Mouse (Mus musculus): ENCODE data around the gene Epha3.

The Epha3 gene

DNA sequence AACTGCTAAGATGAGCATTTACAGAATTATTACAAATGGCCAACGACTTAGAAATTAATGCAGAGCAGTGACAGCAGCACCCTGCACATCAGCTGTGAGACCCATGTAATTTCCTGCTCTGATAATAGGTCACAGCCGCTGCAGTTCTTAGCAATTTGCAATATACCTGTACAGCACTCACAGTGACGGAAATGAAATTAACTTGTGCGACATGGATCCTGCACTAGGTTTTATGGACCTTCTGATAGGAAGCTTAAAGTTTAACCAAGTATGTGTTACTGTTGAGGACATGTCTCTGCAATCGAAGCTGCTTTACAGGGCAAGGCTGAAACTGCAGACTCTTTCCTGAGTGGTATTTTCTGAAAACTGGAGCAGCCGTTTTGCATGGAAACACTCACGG lies 80.4 kb downstream of the Epha3 start:
- DNase-seq (ENCODE audit: low read depth, low spot score) = no peak

DNA sequence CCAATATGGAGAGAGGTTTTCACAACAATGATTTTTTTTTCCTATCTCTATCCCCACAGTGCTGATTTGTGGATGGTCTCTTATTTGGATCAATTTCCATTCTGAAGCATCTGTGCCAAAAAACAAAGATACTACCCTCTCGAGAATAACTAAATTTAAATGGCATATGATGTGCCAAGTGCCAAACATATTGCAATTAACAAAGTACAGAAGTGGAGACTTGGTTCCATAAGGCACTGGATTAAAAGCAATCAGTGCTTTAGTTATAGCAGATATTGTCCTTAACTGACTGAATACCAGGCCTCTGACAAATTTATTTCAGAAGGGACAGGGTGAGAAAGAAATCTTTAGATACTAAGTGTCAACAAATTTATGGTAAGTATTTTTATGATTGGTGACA lies 81.9 kb downstream of the Epha3 start:
- DNase-seq (ENCODE audit: low read depth, low spot score) = no peak

DNA sequence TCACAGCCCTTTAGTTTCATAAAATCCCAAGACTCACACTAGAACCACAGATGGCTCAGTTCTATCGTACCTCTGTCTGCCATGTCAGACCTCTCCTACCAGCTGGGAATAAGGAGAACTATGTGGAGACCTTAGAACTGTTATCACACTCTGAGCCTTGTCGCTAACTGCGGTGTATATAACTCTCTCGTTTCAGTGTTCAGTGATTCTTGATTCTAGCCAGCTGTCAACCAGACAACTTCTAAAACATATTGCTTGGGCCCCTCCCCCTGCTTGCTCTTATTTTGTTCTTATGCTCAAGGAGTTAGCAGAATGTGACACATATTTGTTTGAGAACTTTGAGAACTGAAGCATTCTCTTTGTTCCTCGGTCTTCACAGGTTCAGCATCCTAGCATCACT lies 83.8 kb downstream of the Epha3 start:
- DNase-seq (ENCODE audit: low read depth, low spot score) = no peak

DNA sequence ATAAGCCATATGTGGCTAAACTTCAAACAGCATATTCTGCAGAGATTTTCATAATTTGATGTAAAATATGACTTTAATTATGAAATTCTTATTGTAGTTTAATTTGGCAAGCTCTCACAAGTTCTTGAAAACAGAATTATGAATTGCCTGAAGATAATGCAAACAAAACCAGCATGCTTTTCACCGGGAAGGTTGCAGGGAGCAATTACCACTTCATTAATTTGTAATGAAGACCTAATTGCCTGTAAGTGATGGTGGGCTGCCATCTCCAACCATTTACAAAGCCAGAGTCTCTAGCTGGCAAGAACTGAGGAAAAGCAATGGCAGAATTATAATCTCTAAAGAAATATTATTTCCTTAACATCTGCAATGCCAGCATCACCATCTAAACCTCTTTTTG lies 86.2 kb downstream of the Epha3 start:
- DNase-seq (ENCODE audit: low read depth, low spot score) = no peak

DNA sequence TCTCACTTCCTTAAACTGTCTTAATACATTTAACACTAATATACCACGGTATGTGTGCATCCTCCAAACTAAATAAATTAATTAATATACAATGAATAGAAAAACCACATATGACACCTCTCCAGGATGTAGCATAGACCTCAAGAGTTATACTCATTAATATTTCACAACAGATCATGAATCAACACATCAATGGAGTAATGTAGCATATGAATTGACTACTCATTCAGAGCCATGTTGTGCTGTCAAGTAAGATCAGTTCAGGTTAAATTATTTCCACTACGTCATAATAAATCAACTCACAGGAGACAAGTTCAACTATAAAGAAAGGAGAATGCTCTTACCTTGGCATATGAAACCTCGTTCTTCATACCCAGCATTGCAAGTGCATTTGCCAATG lies 91.4 kb downstream of the Epha3 start:
- DNase-seq (ENCODE audit: low read depth, low spot score) = no peak

DNA sequence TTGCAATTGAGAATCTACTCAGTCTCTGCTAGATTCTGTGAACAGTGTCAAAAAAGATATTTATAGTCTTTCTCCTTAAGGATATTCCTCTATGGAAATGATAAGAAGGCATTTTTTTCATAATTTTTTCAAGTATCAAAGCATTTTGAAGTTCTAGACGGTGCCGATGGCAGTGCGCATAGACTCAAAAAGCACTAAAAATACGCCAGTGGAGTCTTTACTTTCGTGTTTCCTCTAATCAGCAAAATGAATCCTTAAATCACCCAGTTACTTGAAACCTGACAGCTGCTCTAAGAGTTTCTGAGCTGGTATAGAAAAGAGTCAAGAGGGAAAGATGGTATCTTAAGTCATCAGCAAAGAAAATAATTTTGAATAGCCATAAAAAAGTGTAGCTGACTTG lies 96.4 kb downstream of the Epha3 start:
- DNase-seq (ENCODE audit: low read depth, low spot score) = no peak

DNA sequence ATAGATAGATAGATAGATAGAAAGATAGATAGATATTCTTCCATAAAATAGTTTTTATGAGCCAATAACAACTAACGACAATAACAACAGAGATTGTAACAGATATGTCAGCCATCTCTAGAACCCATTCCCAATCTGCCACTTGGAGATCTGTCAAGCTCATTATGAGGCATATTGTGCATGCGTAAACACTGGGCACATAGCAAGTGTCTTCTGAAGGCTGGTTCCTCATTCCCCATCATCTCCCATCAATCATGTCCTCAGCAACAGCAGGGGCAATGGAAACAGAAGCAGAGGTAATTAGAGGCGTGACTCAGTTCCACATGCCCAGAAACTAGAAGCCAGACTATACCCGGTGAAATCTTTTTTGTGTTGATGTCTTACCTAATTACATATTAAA lies 102.8 kb downstream of the Epha3 start:
- no peak for DNase-seq (ENCODE audit: low read depth, low spot score)

DNA sequence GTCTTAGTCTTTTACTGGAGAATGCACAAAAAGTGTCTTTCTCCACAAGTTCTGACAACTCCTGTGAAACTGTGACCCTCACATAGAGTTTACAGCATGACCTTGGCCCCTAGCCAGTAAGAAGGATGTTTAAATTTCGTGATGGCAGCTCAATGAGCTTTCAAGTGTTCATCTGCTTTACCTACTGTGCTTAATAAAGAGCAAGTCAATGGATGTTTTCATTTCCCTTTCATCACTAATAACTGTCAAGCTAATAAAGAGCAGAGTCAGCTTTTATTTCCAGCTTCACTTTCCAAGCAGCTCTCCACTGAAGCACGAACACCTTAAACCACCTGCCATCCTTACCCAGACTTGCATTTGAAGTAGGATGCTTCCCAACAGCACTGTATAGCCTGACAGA lies 103.9 kb downstream of the Epha3 start:
- DNase-seq (ENCODE audit: low read depth, low spot score) = no peak

DNA sequence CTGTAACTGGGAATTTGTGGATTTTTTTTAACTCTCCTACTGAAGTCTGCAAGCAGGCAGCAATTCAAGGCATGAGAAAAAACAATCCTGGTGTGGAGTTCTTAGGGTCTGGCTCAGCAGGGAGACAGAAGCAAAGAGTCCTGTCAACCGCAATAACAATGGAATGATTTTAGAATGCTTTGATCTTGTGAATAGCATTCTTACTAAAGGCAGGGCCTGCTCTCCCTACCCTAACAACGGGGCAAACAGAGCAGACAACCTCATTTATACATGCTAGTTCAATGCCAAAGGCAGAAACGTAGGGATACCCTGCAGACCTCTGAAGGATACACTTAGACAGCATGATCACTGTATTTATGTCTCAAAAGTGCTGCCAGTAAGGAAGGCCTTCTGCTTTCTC lies 110.9 kb downstream of the Epha3 start:
- DNase-seq (ENCODE audit: low read depth, low spot score) = no peak

DNA sequence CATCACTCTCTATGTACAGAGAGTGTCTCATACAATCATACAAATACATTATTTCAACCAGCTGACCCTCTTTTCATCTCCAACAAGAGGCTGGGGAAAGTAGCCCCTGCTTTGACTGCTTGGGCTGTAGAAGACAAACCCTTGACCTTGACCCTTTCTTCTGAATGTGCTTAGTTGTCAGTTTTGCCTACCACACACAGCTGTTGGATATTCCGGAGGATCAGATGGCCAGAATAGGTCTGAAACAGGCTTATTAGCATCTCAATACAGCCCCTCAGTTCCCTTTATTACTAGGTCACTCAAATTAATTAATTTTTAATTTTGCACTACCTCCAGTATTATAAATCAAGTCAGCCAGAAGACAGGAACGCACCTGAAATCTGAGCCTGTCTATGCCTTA lies 116.2 kb downstream of the Epha3 start:
- DNase-seq (ENCODE audit: low read depth, low spot score) = no peak

DNA sequence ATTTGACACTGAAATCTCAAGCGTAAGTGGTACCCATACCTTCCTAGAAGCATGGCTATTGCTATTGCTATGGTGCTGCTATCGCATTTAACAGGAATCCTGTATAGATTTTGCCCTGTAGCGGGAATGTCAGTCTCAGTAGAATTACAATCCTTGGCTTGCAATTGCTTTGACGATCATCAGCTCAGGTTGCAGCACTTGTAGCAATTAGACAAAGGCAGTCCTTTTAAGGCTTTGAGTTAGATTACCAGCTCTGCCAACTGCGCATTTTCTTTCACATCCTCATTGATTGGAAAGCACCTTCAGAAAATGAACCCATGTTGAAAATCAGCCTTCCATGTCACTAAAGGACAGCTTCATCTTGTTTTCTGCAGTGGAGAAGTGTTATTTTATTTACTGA lies 118.5 kb downstream of the Epha3 start:
- DNase-seq (ENCODE audit: low read depth, low spot score) = no peak

DNA sequence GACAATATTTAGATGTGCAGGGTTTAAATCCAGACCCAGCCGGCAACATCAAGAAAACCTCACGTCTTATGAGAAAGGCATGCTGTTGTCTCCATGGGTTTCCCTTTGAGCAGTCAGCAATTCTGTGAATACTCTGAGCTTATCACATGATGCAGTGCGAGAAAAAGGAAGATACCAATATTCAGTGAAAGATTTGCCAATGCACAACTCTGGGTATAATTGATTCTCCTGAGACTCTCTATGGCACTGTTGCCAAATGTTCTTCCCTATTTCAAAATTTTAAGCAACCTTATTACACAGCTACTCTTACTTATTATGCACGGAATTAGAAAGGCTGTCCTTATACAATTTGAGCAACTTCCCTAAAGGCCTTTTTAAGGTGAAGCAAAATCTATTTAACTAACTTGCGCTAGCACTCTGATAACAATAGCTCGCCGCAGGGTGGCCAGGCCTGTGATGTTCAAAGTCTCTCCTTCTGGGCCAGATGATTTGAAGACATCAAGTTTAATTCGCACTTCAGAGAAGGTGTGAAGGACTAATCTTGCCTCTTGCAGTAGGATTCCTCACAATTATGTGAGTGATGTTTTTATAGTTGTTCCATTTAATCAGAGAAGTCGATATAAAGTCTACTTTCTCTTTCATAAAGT lies 120.6 kb downstream of the Epha3 start:
- no peak for DNase-seq (ENCODE audit: low read depth, low spot score)

DNA sequence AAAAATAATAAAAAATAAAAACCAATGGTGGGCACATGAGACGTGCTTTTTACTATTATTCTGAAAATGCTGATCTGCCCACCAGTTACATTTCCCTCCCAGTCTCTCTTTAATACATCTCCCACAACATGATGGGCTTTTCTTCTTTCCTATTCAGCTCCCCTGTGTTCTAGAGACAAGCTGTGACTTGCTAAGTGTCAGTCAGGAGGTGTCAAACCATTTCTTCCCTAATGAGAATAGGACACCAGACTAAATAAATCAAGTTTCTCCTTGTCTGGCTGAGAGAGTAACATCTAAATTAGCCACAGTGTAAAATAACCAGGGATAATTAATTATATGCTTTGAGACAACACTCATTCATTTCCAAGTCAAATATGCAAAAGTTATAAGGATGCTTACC lies 144.7 kb downstream of the Epha3 start:
- DNase-seq (ENCODE audit: low read depth, low spot score) = no peak

DNA sequence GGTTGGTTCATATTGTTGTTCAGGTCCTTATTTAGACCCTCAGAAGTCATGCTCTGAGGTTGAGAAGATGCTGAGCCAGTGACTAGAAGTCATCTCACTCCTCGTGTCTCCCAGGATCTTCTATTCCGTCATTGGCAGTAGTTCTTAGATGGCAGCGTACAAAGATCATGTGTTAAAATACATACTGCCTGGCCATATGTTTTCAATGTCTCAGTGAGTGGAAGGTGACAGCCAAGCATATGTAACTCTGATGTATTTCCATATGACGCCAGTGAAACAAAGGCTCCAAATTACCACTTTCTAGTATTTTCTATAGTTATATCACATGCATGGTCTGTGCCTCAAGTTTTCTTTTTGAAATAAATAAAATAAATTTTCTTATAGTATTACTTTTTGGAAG lies 146.7 kb downstream of the Epha3 start:
- no peak for DNase-seq (ENCODE audit: low read depth, low spot score)

DNA sequence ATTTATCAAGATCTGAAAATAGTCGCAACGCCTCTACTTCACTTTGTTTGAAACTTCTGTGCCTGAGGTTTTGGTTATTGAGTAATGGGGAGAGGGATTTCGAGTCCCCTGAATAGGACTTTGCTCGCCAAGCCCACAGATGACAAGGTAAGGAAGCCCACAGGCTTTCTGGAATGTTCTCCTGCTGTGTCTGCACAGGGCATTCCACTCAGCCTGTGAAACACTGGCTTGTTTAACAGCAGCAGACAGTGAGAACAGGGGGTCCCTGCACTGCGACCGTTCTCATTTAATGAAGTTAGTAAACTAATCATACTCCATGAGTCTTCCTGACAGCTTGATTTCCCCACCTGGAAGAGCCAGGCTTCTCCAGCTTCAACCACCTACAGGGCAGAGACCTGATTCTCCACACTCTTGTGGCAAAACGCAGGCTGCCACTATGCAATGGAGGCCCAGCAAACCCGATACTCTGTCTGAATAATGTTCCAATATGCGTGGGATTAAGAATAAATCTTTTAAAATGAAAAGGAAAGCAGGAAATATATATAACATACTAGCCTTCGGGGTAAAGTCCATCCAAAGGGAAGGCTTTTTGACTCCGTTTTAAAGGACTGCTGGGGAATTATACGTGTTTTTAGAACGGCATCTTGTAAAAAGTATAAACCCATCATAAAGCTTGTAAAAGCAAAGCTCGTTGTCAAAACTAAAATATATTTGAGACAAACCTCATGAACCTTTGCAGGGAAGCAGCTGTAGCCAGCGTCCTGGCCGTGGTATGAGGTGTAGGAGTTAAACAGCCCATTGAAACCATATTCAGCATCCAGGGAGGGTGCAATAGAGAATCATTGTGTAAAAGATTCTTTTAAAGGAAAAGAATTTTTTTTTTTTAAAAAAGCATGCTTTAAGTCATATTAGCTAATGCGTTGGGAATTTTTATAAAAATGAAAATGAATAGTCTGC lies 156.8 kb downstream of the Epha3 start:
- DNase-seq (ENCODE audit: low read depth, low spot score) = no peak

DNA sequence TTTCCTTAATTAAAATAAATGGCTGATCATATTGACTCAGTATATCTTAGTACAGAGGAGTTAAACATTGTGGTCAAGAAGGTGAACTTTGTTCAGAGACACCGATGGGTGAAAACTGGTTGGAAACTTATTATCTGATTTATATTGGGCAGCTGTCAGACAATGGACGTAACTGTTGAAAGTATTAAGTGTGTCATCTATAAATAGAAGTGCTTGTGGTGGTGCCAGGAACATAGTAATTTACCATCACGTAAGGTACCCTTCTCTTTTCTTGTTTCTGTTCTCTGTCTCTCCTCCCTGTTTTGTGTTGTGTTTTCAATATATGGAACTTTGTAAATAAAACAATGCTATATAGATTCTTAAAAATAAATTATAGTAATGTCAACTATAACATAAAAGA lies 174.6 kb downstream of the Epha3 start:
- DNase-seq (ENCODE audit: low read depth, low spot score) = no peak

DNA sequence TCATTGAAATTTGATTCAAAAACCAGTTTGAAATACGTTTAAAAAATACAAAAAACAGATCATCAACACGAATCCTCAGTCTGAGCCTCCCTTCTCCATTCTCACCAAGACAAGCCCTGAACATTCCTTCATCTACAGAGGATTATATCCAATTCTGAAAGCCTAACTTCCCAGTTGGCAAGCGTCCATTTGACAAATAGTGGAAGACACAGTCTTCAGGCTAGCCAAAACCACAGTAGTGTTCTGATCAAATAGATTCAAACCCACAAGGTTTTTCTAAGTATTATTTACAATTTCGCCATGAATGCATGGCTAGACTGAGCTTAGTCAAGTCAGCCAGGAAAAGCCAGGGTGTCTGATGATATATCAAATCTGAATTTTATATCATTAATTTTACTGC lies 179.8 kb downstream of the Epha3 start:
- DNase-seq (ENCODE audit: low read depth, low spot score) = no peak

DNA sequence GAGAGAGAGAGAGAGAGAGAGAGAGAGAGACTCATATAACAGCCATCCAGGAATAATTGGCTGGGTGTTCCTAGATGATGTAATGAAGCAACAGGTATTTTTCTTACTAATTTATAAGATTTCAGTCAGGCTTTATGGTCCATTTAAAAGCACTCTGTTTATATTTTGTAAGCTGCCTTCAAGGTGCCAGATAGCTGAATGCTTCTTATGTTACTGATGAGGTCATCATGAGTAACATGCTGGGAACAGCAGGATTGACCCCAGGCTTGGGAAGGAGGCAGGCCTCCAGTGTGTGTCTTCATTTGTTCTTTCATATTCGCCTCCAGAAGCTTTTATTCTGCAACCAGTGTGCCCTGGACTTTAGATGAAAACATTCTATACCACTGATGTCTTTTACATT lies 189.5 kb downstream of the Epha3 start:
- DNase-seq (ENCODE audit: low read depth, low spot score) = no peak

DNA sequence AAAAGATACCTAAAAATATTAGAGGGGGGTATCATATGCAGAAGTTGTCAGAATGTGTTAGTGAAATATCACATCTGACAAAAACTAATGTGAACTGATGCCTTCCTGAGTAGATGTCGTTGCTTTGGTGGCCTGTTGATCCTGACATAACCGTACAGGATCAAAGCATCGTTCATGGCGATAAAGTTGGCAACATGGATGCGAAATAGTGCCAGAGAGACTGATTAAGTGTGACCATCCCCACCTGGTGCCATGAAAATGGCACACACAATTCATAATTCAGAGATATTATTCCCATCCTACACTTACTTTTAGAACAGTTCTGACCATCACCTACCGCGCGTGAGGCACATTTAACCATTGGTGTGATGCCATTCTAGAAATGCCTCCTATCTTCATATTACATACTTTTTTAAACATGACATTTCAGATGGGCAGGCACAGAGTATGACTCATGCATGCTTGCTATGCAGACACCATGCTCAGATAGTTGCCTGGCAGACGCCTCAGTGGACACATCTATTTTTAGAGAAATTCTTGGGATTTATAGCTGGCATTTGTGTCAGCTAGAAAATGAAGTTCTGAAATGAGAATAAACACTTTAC lies 190.6 kb downstream of the Epha3 start:
- no peak for DNase-seq (ENCODE audit: low read depth, low spot score)

DNA sequence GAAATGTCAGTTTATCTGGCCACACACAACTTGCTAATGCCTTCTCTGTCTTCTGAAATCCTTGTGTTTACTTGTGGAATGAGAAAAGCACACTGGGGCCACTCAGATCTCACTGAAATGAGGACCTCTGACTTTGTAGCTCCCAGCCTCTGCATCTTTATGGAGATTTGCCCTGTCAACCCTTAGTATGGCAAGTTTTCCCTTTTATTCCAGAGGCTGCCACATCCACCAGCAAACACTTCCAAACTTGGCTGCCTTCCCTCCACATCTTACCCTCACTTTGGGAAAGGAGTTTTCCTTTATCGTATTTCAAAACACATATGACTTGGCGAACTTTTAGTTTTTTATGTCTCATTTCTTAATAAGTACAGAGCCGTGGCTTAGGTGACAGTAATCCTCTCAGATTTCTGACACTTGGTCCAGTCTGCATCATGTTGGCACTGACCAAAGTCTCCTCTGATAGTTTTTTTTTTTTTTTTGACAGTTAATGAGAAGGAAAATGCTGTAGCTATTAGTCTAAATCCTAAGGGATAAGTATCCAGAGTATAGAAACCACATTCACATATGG lies 198.0 kb downstream of the Epha3 start:
- no peak for DNase-seq (ENCODE audit: low read depth, low spot score)

DNA sequence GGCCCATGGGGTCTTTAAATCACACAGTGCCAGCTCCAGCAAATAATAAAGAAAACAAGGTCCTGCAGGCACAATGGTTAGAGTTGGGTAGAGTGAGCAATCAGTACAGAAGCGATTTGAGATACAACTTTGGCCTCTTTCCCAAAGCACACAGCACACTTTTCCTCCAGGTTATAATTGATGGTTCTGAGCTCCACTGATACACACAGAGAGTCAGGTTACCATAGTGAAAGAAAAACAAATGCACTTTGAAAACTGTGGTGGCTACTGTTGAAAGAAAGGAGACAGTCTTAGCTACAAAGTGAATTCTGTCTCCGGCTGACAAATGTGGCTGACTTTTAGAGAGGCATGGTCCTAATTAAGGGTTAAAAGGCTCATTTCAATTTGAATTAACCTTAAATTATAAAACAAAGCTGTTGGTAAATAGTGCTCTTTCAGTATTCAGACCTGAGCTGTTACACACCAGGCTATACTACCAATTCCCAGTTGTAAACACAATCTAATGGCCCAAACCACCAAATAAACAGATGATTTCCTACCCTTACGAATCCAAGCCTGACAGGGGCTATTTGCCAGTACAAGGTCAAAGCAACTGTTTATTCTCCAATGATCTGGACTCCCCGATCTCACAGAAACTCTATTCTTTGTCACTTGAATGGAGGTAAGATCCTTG lies 205.5 kb downstream of the Epha3 start:
- DNase-seq (ENCODE audit: low read depth, low spot score) = no peak

DNA sequence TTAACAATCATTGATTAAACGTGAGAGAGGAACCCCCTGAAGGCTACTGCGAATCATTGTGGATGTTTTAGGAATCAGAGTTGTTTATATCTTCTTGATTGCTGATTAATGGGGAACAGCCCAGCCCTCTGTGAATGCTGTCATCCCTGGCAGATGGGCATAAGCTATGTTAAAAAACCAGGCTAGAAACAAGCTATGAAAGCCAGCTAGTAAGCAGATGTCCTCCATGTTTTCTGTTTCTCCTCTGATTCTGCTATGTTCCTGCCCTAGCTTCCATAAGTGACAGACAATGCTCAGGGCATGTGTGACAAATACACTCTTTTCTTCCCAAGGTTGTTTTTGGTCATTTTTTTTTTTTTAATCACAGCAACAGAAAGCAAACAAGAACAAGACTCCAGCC lies 206.2 kb downstream of the Epha3 start:
- DNase-seq (ENCODE audit: low read depth, low spot score) = no peak

Data from retina, adult 2 months (tissue).